Mouse (Mus musculus) intestine, embryonic 16.5 days (tissue): Measurements from ENCODE around the gene Arhgap18. TPM values are rescaled to one million over a fixed set of nuclear protein-coding genes. Genes with fewer than 3 reads are reported as not detected.

Source experiments
- ATAC-seq: fragments of 200-750 bp; cut with Nextera tagmentation; 2 replicates; pipeline ENCODE4 v1.8.0; 2017; ENCODE audit warnings: moderate TSS enrichment, moderate library complexity
- H3K27ac ChIP-seq: fragments of 300-500 bp; sonication (generic); 2 replicates; pipeline ENCODE4 v1.5.1; 2014; ENCODE audit warnings: mild to moderate bottlenecking, low read length
- H3K27me3 ChIP-seq: fragments of 300-500 bp; sonication (generic); replicated peaks from 2 replicates; pipeline ENCODE4 v1.6.1; 2014; ENCODE audit warnings: low read length, control low read depth, mixed read lengths; ENCODE audit not compliant: control insufficient read depth, insufficient read depth
- H3K36me3 ChIP-seq: fragments of 300-500 bp; sonication (generic); 2 replicates; pipeline ENCODE4 v1.6.1; 2014; ENCODE audit warnings: low read length, control low read depth; ENCODE audit not compliant: control insufficient read depth, insufficient read depth
- H3K4me1 ChIP-seq: fragments of 300-500 bp; sonication (generic); 2 replicates; pipeline ENCODE4 v1.6.1; 2014; ENCODE audit warnings: low read length, control low read depth, mixed read lengths; ENCODE audit not compliant: control insufficient read depth, insufficient read depth
- H3K4me2 ChIP-seq: fragments of 300-500 bp; sonication (generic); 2 replicates; pipeline ENCODE4 v1.6.1; 2014; ENCODE audit warnings: low read depth, low read length, control low read depth
- H3K4me3 ChIP-seq: fragments of 300-500 bp; sonication (generic); 2 replicates; pipeline ENCODE4 v1.5.1; 2014; ENCODE audit warnings: mild to moderate bottlenecking, low read length
- H3K9ac ChIP-seq: fragments of 300-500 bp; sonication (generic); 2 replicates; pipeline ENCODE4 v1.6.1; 2014; ENCODE audit warnings: low read depth, low read length
- H3K9me3 ChIP-seq: fragments of 300-500 bp; sonication (generic); 2 replicates; pipeline ENCODE4 v1.6.1; 2016; ENCODE audit warnings: low read length, control low read depth; ENCODE audit not compliant: control insufficient read depth
- WGBS: fragments of 180-500 bp; shearing (Covaris S2); extraction: QIAGEN DNeasy Blood & Tissue Kit; methylation state at CpG from one replicate; pipeline ENCODE4 v1.1.7; 2014; 5-methylcytosine and 5-hydroxymethylcytosine counted together
- polyA plus RNA-seq: library from polyadenylated mRNA; unstranded; fragments of >200 nt; fragmentation: Nextera tagmentation; extraction: Ambion mirVana; gene quantifications from 2 replicates; pipeline ENCODE4 v1.2.1, GENCODE M21; 2015

Arhgap18 gene
- polyA plus RNA-seq, 1 experiment from 2014 or later: 48.9 TPM

DNA sequence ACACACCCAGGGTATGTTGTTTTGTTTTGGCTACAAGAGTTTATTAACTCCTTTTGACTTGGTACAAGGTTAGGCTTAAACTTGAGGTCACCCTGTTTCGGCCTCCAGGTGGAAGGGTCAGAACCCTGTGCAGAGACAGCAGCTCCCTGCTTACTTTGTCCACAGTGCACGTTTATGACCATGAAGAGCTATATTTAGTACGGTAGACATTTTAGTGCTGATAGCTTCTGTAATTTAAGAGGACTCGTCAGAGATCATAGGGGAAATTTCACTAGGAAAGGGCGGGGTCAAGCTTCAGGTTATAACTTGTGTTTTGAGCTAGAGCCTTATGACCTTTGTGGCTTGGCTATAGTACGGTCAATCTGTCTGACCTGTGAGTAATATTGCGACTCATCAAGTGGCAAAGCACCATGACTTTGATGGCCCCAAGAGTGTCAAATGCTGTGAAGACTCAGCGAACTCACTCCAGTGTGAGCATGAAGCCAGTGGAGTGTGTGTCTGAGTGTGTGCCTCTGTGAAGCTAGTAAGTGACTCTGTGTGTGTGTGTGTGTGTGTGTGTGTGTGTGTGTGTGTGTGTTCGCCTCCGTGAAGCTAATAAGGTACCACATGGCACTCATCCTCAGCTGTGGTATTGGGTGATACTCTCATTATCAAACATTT, 45.7 kb downstream of the Arhgap18 start:
- H3K4me2 ChIP-seq: peak overlapping the region; percentile 42
- H3K27ac ChIP-seq: peak overlapping the region; percentile 90
- H3K9me3 ChIP-seq: no peaks in the 10 kb centered on the region
- 0 out of 2 replicates have a peak overlapping the region, but pooled peaks have one; percentile 4 for H3K4me3 ChIP-seq
- peaks cover 15% of the 10 kb centered on the region for H3K4me1 ChIP-seq
- WGBS: 55% methylated on average over 10 of the region's 10 CpGs
- no peaks in the 10 kb centered on the region for H3K27me3 ChIP-seq
- peak; percentile 77 for ATAC-seq
- no peak overlapping the region for H3K9ac ChIP-seq
- no peaks in the 10 kb centered on the region for H3K36me3 ChIP-seq

DNA sequence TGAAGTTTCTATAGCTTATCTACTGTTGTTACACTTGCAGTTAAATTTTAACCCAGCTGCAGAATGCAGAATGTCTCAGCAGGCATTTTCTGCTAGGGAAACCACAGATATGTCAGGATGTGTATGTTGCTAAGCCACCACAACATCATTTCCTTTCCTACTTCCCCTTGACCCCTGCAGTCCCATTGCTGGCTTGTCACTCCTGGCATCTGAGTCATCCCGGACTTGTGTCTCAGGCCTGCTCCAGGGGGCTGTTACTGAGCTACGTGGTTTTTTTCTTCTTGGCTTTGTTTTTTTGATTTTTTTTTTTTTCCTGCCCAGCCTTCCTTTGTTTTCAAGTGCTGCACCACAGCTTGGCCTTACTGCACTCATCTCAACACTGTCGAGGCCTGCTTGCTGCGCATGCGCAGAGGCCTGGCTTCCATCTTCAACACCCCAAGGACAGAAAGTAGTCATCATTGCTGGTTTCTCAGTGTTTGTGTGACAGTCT, 46.4 kb downstream of the Arhgap18 start:
- H3K9me3 ChIP-seq: no peaks in the 10 kb centered on the region
- peaks cover 15% of the 10 kb centered on the region for H3K4me1 ChIP-seq
- H3K27ac ChIP-seq: peak overlapping the region; percentile 90
- WGBS: 39% methylated on average over 5 of the region's 5 CpGs
- H3K36me3 ChIP-seq: no peaks in the 10 kb centered on the region
- ATAC-seq: peak; percentile 80
- H3K4me3 ChIP-seq: no peak overlapping the region
- H3K27me3 ChIP-seq: no peaks in the 10 kb centered on the region
- peak overlapping the region; percentile 42 for H3K4me2 ChIP-seq
- H3K9ac ChIP-seq: no peak overlapping the region

GRCm38 (mm10) chr10:26804351-26804983, 51.2 kb downstream of the Arhgap18 start:
- Histone ChIP-seq H3K4me2 (no peak overlapping the region), H3K36me3 (no peaks in the 10 kb centered on the region), H3K9me3 (no peaks in the 10 kb centered on the region), H3K27me3 (no peaks in the 10 kb centered on the region), H3K27ac (no peak overlapping the region), H3K4me1 (peaks cover 6% of the 10 kb centered on the region), H3K9ac (no peak overlapping the region), H3K4me3 (no peak overlapping the region)
- no peak for ATAC-seq
- WGBS: 60% methylated on average over 5 of the region's 5 CpGs

DNA sequence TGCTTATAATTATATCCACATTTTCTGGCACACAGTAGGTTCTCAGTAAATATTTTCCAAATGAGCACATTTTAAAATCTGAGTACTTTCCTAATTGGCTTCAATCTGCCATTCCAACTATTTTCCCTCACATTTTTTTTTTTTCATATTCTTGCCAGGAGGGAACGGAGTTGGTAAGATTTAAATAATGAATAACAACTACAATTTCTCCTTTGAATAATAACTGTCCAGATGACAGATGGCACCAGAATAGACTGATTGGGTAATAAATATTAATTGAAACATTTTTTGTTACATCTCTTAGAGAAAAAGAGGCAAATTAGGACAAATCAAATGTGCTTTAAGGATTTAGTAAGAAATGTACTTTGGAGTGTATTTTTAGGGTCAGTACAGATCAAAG, 51.8 kb downstream of the Arhgap18 start:
- WGBS: 80% methylated on average over 1 of the region's 1 CpGs
- H3K4me3 ChIP-seq: no peak overlapping the region
- H3K27me3 ChIP-seq: no peaks in the 10 kb centered on the region
- no peaks in the 10 kb centered on the region for H3K36me3 ChIP-seq
- no peak overlapping the region for H3K4me2 ChIP-seq
- no peak overlapping the region for H3K27ac ChIP-seq
- no peak overlapping the region for H3K9ac ChIP-seq
- peaks cover 4% of the 10 kb centered on the region for H3K4me1 ChIP-seq
- no peaks in the 10 kb centered on the region for H3K9me3 ChIP-seq
- no peak for ATAC-seq

DNA sequence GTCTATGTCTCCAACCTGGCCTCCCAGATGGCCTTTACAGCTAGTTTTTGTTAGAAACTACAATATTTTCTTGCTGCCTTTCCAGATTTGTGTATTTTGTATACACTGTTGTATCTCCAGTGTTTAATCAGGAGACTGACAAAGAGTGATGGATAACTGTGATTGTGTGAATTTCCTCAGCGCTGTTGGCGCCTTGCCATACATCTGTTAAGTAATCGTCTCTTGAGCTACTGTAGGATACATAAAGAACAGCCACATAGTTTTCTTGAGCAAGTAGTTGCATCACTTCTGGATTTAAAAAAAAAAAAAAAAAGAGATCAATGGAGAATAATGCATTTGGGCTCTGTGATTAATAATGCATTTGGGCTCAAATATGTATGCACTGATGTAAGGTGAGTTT, 52.9 kb downstream of the Arhgap18 start:
- H3K4me1 ChIP-seq: peaks cover 6% of the 10 kb centered on the region; the same call in 1 of the 2 replicates
- no peak for ATAC-seq

GRCm38 (mm10) chr10:26810059-26810458, 56.8 kb downstream of the Arhgap18 start:
- Histone ChIP-seq H3K27ac (no peak overlapping the region), H3K4me1 (peaks cover 11% of the 10 kb centered on the region; the same call in 1 of the 2 replicates), H3K9ac (no peak overlapping the region), H3K4me3 (no peak overlapping the region), H3K36me3 (no peaks in the 10 kb centered on the region), H3K27me3 (no peaks in the 10 kb centered on the region), H3K9me3 (no peaks in the 10 kb centered on the region), H3K4me2 (no peak overlapping the region)
- no peak for ATAC-seq
- 86% methylated on average over 7 of the region's 7 CpGs for WGBS

More for the DNA sequence above, 52.9 kb downstream of the Arhgap18 start:
- Histone ChIP-seq H3K4me2 (no peak overlapping the region), H3K4me3 (no peak overlapping the region), H3K36me3 (no peaks in the 10 kb centered on the region), H3K9ac (no peak overlapping the region), H3K9me3 (no peaks in the 10 kb centered on the region), H3K27ac (no peak overlapping the region), H3K27me3 (no peaks in the 10 kb centered on the region)
- 59% methylated on average over 3 of the region's 3 CpGs for WGBS

GRCm38 (mm10) chr10:26810810-26811209, 57.6 kb downstream of the Arhgap18 start:
- H3K4me3 ChIP-seq: no peak overlapping the region
- no peaks in the 10 kb centered on the region for H3K36me3 ChIP-seq
- peak; percentile 64 for ATAC-seq
- no peaks in the 10 kb centered on the region for H3K9me3 ChIP-seq
- H3K27ac ChIP-seq: no peak overlapping the region
- no peak overlapping the region for H3K9ac ChIP-seq
- no peak overlapping the region for H3K4me2 ChIP-seq
- 66% methylated on average over 5 of the region's 5 CpGs for WGBS
- H3K4me1 ChIP-seq: peaks cover 11% of the 10 kb centered on the region; the same call in 1 of the 2 replicates
- H3K27me3 ChIP-seq: no peaks in the 10 kb centered on the region

DNA sequence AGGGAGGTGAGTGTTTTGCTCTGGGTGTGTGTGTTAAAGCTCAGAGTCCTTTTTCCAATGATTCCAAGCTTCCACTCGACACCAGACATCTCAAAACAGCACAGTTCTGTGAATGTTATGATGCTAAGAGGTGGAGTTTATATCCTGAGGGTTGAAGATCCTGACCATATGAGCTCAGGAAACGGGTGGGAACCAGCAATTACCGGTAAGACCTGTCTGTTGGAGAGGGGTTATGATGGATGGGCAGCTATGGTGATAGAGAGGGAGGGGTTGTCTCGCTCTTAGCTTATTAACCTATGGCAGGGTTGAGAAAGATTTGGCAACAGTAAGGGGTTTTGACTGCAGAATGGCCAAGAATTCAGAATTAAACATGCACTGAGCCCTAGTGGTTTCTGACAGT, 58.1 kb downstream of the Arhgap18 start:
- no peaks in the 10 kb centered on the region for H3K9me3 ChIP-seq
- H3K4me1 ChIP-seq: peaks cover 8% of the 10 kb centered on the region; the same call in 1 of the 2 replicates
- H3K4me3 ChIP-seq: no peak overlapping the region
- H3K4me2 ChIP-seq: no peak overlapping the region
- WGBS: 39% methylated on average over 4 of the region's 4 CpGs
- H3K27me3 ChIP-seq: no peaks in the 10 kb centered on the region
- H3K36me3 ChIP-seq: no peaks in the 10 kb centered on the region
- peak; percentile 35 for ATAC-seq
- H3K9ac ChIP-seq: no peak overlapping the region
- no peak overlapping the region; the same call in 1 of the 2 replicates for H3K27ac ChIP-seq

- H3K4me1 ChIP-seq: peaks cover 5% of the 10 kb centered on the region; the same call in 1 of the 2 replicates
- H3K36me3 ChIP-seq: no peaks in the 10 kb centered on the region
- no peak overlapping the region for H3K4me2 ChIP-seq
- ATAC-seq: no peak
- no peak overlapping the region for H3K27ac ChIP-seq
- 95% methylated on average over 8 of the region's 8 CpGs for WGBS
- no peak overlapping the region for H3K9ac ChIP-seq
- no peaks in the 10 kb centered on the region for H3K27me3 ChIP-seq
- H3K4me3 ChIP-seq: no peak overlapping the region
- no peaks in the 10 kb centered on the region for H3K9me3 ChIP-seq
Observed at GRCm38 (mm10) chr10:26815646-26816045, 62.4 kb downstream of the Arhgap18 start.
